Mouse (Mus musculus): ENCODE results near the gene Sgsm2. TPM values are rescaled to one million over a fixed set of nuclear protein-coding genes. Genes with fewer than 3 reads are reported as not detected.

The Sgsm2 gene
- polyA plus RNA-seq, 1 experiment from 2014 or later, result 7.5 TPM

- Histone ChIP-seq H3K4me2 (replicated peaks) (no peak overlapping the region), H3K27ac (no peak overlapping the region), H3K27me3 (no peaks in the 10 kb centered on the region), H3K4me3 (no peak overlapping the region), H3K9ac (no peak overlapping the region), H3K36me3 (peaks cover 44% of the 10 kb centered on the region), H3K9me3 (peaks cover 4% of the 10 kb centered on the region; the same call in 1 of the 2 replicates), H3K4me1 (peaks cover 33% of the 10 kb centered on the region)
- 93% methylated on average over 19 of the region's 19 CpGs for WGBS
- ATAC-seq (ENCODE audit: insufficient number of reproducible peaks, insufficient read depth, low FRiP score, low TSS enrichment), result no peak
Measured at GRCm38 (mm10) chr11:74839860-74840715, 56.8 kb downstream of the Sgsm2 start.

- H3K9ac ChIP-seq, result no peak overlapping the region
- peak overlapping the region; percentile 38; the same call in 1 of the 2 replicates for H3K27ac ChIP-seq
- H3K27me3 ChIP-seq, result no peaks in the 10 kb centered on the region
- peaks cover 42% of the 10 kb centered on the region for H3K4me1 ChIP-seq
- H3K4me3 ChIP-seq, result no peak overlapping the region; the same call in 1 of the 2 replicates
- peak overlapping the region; percentile 69 for H3K4me2 ChIP-seq (replicated peaks)
- H3K36me3 ChIP-seq, result peaks cover 33% of the 10 kb centered on the region
- WGBS, result 46% methylated on average over 6 of the region's 6 CpGs
- no peak for ATAC-seq (ENCODE audit: insufficient number of reproducible peaks, insufficient read depth, low FRiP score, low TSS enrichment)
- no peaks in the 10 kb centered on the region for H3K9me3 ChIP-seq
Measured at GRCm38 (mm10) chr11:74838971-74839370, 57.9 kb downstream of the Sgsm2 start.

GRCm38 (mm10) chr11:74838441-74838840 is 58.4 kb downstream of the Sgsm2 start:
- H3K27ac ChIP-seq, result peak overlapping the region; percentile 90
- H3K4me2 ChIP-seq (replicated peaks), result peak overlapping the region; percentile 69
- H3K9me3 ChIP-seq, result no peaks in the 10 kb centered on the region
- H3K36me3 ChIP-seq, result peaks cover 28% of the 10 kb centered on the region
- peaks cover 47% of the 10 kb centered on the region for H3K4me1 ChIP-seq
- peak; percentile 49 for ATAC-seq (ENCODE audit: insufficient number of reproducible peaks, insufficient read depth, low FRiP score, low TSS enrichment)
- H3K27me3 ChIP-seq, result no peaks in the 10 kb centered on the region
- under 1% methylated on average over 35 of the region's 35 CpGs for WGBS
- H3K9ac ChIP-seq, result peak overlapping the region; percentile 52
- H3K4me3 ChIP-seq, result peak overlapping the region; percentile 54

- peak overlapping the region; percentile 54 for H3K4me3 ChIP-seq
- H3K27me3 ChIP-seq, result no peaks in the 10 kb centered on the region
- H3K27ac ChIP-seq, result peak overlapping the region; percentile 90
- H3K36me3 ChIP-seq, result peaks cover 22% of the 10 kb centered on the region
- peaks cover 49% of the 10 kb centered on the region for H3K4me1 ChIP-seq
- under 1% methylated on average over 54 of the region's 54 CpGs for WGBS
- ATAC-seq (ENCODE audit: insufficient number of reproducible peaks, insufficient read depth, low FRiP score, low TSS enrichment), result peak; percentile 59
- H3K4me2 ChIP-seq (replicated peaks), result peak overlapping the region; percentile 69
- H3K9me3 ChIP-seq, result no peaks in the 10 kb centered on the region
- H3K9ac ChIP-seq, result peak overlapping the region; percentile 52
Measured at GRCm38 (mm10) chr11:74837694-74838431, 59.0 kb downstream of the Sgsm2 start.

- peaks cover 15% of the 10 kb centered on the region for H3K36me3 ChIP-seq
- H3K27me3 ChIP-seq, result no peaks in the 10 kb centered on the region
- peak overlapping the region; percentile 69 for H3K4me2 ChIP-seq (replicated peaks)
- 47% methylated on average over 16 of the region's 16 CpGs for WGBS
- H3K9me3 ChIP-seq, result no peaks in the 10 kb centered on the region
- H3K9ac ChIP-seq, result peak overlapping the region; percentile 52
- peaks cover 52% of the 10 kb centered on the region for H3K4me1 ChIP-seq
- H3K4me3 ChIP-seq, result peak overlapping the region; percentile 54
- ATAC-seq (ENCODE audit: insufficient number of reproducible peaks, insufficient read depth, low FRiP score, low TSS enrichment), result no peak
- H3K27ac ChIP-seq, result peak overlapping the region; percentile 90
Measured at GRCm38 (mm10) chr11:74837056-74837693, 59.7 kb downstream of the Sgsm2 start.

- no peak for ATAC-seq (ENCODE audit: insufficient number of reproducible peaks, insufficient read depth, low FRiP score, low TSS enrichment)
- Histone ChIP-seq H3K27me3 (no peaks in the 10 kb centered on the region), H3K4me1 (peaks cover 52% of the 10 kb centered on the region), H3K9me3 (no peaks in the 10 kb centered on the region), H3K4me3 (no peak overlapping the region), H3K4me2 (replicated peaks) (no peak overlapping the region), H3K9ac (no peak overlapping the region), H3K36me3 (0 out of 2 replicates have a peak, but pooled peaks cover 9% of the 10 kb centered on the region), H3K27ac (no peak overlapping the region)
- WGBS, result 88% methylated on average over 22 of the region's 22 CpGs
Measured at GRCm38 (mm10) chr11:74836225-74837055, 60.4 kb downstream of the Sgsm2 start.

GRCm38 (mm10) chr11:74835593-74836224 is 61.2 kb downstream of the Sgsm2 start:
- H3K9ac ChIP-seq, result no peak overlapping the region
- H3K4me2 ChIP-seq (replicated peaks), result no peak overlapping the region
- H3K9me3 ChIP-seq, result no peaks in the 10 kb centered on the region
- H3K4me3 ChIP-seq, result no peak overlapping the region
- no peaks in the 10 kb centered on the region for H3K27me3 ChIP-seq
- H3K27ac ChIP-seq, result no peak overlapping the region
- H3K36me3 ChIP-seq, result 0 out of 2 replicates have a peak, but pooled peaks cover 9% of the 10 kb centered on the region
- H3K4me1 ChIP-seq, result peaks cover 52% of the 10 kb centered on the region
- ATAC-seq (ENCODE audit: insufficient number of reproducible peaks, insufficient read depth, low FRiP score, low TSS enrichment), result no peak
- 85% methylated on average over 6 of the region's 6 CpGs for WGBS

GRCm38 (mm10) chr11:74834650-74835277 is 62.1 kb downstream of the Sgsm2 start:
- WGBS, result 50% methylated on average over 5 of the region's 5 CpGs
- H3K4me3 ChIP-seq, result no peak overlapping the region
- 0 out of 2 replicates have a peak, but pooled peaks cover 5% of the 10 kb centered on the region for H3K36me3 ChIP-seq
- no peak overlapping the region for H3K9ac ChIP-seq
- no peaks in the 10 kb centered on the region for H3K9me3 ChIP-seq
- H3K4me1 ChIP-seq, result peaks cover 52% of the 10 kb centered on the region
- no peak overlapping the region for H3K4me2 ChIP-seq (replicated peaks)
- no peaks in the 10 kb centered on the region for H3K27me3 ChIP-seq
- 0 out of 2 replicates have a peak overlapping the region, but pooled peaks have one; percentile 47 for H3K27ac ChIP-seq
- ATAC-seq (ENCODE audit: insufficient number of reproducible peaks, insufficient read depth, low FRiP score, low TSS enrichment), result no peak

GRCm38 (mm10) chr11:74834359-74834638 is 62.6 kb downstream of the Sgsm2 start:
- Histone ChIP-seq H3K27ac (peak overlapping the region; percentile 47; the same call in 1 of the 2 replicates), H3K27me3 (no peaks in the 10 kb centered on the region), H3K4me3 (no peak overlapping the region), H3K4me1 (peaks cover 52% of the 10 kb centered on the region), H3K36me3 (0 out of 2 replicates have a peak, but pooled peaks cover 5% of the 10 kb centered on the region), H3K4me2 (replicated peaks) (no peak overlapping the region), H3K9ac (no peak overlapping the region), H3K9me3 (no peaks in the 10 kb centered on the region)
- ATAC-seq (ENCODE audit: insufficient number of reproducible peaks, insufficient read depth, low FRiP score, low TSS enrichment), result no peak
- 69% methylated on average over 1 of the region's 1 CpGs for WGBS
